Mouse (Mus musculus) limb, embryonic 14.5 days (tissue): Measurements from ENCODE around the gene Birc6. TPM values are rescaled to one million over a fixed set of nuclear protein-coding genes. Genes with fewer than 3 reads are reported as not detected.

Source experiments
- ATAC-seq: fragments of 200-750 bp; cut with Nextera tagmentation; 2 replicates; pipeline ENCODE4 v1.8.0; 2017; ENCODE audit warnings: low read depth, moderate number of reproducible peaks, moderate TSS enrichment; ENCODE audit not compliant: low FRiP score
- DNase-seq: peaks from one replicate; pipeline ENCODE4 v3.0.0-alpha.2; 2015; ENCODE audit warnings: low spot score
- H3K27ac ChIP-seq: fragments of 300-500 bp; sonication (generic); replicated peaks from 2 replicates; pipeline ENCODE4 v1.5.1; 2014; ENCODE audit warnings: low read depth, mild to moderate bottlenecking, low read length, moderate library complexity, mixed read lengths
- H3K27me3 ChIP-seq: fragments of 300-500 bp; sonication (generic); 2 replicates; pipeline ENCODE4 v1.6.1; 2014; ENCODE audit warnings: low read length, mixed read lengths; ENCODE audit not compliant: control insufficient read depth, insufficient read depth
- H3K36me3 ChIP-seq: fragments of 300-500 bp; sonication (generic); 2 replicates; pipeline ENCODE4 v1.6.1; 2014; ENCODE audit warnings: mild to moderate bottlenecking, low read length, moderate library complexity, mixed read lengths; ENCODE audit not compliant: control insufficient read depth, insufficient read depth
- H3K4me1 ChIP-seq: fragments of 300-500 bp; sonication (generic); 2 replicates; pipeline ENCODE4 v1.6.1; 2014; ENCODE audit warnings: antibody characterized with exemption, low read length, mixed read lengths; ENCODE audit not compliant: control insufficient read depth, insufficient read depth
- H3K4me2 ChIP-seq: fragments of 300-500 bp; sonication (generic); replicated peaks from 2 replicates; pipeline ENCODE4 v1.6.1; 2014; ENCODE audit warnings: low read depth, mild to moderate bottlenecking, low read length, moderate library complexity; ENCODE audit not compliant: severe bottlenecking
- H3K4me3 ChIP-seq: fragments of 300-500 bp; sonication (generic); replicated peaks from 2 replicates; pipeline ENCODE4 v1.5.1; 2014; ENCODE audit warnings: low read length
- H3K9ac ChIP-seq: fragments of 300-500 bp; sonication (generic); 2 replicates; pipeline ENCODE4 v1.6.1; 2014; ENCODE audit warnings: mild to moderate bottlenecking, low read depth, low read length, moderate library complexity; ENCODE audit not compliant: severe bottlenecking
- H3K9me3 ChIP-seq: fragments of 300-500 bp; sonication (generic); 2 replicates; pipeline ENCODE4 v1.6.1; 2016; ENCODE audit warnings: low read length; ENCODE audit not compliant: control insufficient read depth
- POLR2A ChIP-seq: fragments of 200-500 bp; IDR thresholded peaks from 2 replicates; pipeline ENCODE4 v1.8.0; 2012; ENCODE audit warnings: inconsistent platforms, mild to moderate bottlenecking, moderate library complexity, borderline replicate concordance; ENCODE audit not compliant: insufficient read depth, insufficient read length; ENCODE audit errors: extremely low read depth
- WGBS: fragments of 180-500 bp; shearing (Covaris S2); extraction: QIAGEN DNeasy Blood & Tissue Kit; methylation state at CpG from one replicate; pipeline ENCODE4 v1.1.7; 2014; 5-methylcytosine and 5-hydroxymethylcytosine counted together
- polyA plus RNA-seq, 2 experiments: library from polyadenylated mRNA; depleted of rRNA in 1 of 2; stranded (reverse) in 1 of 2; unstranded in 1 of 2; fragments of >200 nt; fragmentation: Nextera tagmentation in 1 of 2; extraction: Ambion mirVana in 1 of 2; gene quantifications; 2 replicates each; pipeline versions ENCODE4 v1.2.1 to v1.2.3; 2012 to 2014

Gene Birc6
- polyA plus RNA-seq, 2 experiments, result 87.3 to 96.5 TPM

DNA sequence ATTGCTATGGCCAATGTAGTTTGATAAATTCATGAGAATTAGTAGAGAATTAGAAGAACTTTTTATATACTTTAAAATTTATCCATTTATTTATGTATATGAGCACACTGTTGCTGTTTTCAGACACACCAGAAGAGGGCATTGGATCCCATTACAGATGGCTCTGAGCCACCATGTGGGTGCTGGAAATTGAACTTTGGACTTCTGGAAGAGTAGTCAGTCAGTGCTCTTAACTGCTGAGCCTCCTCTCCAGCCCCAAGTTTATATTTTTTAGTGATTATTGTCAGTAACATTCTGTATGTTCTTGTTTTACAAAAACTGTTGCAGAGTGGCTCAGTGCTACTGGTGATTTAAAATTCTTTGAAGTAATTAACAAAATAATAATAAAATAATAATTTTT, 36.1 kb downstream of the Birc6 start:
- H3K9ac ChIP-seq, result no peak overlapping the region
- DNase-seq (no peak), ATAC-seq (no peak)
- H3K4me2 ChIP-seq, result no peak overlapping the region
- H3K27ac ChIP-seq, result no peak overlapping the region
- H3K9me3 ChIP-seq, result no peaks in the 10 kb centered on the region
- peaks cover 61% of the 10 kb centered on the region for H3K36me3 ChIP-seq
- no peak overlapping the region for H3K4me3 ChIP-seq
- no peaks in the 10 kb centered on the region for H3K27me3 ChIP-seq
- no peaks in the 10 kb centered on the region for H3K4me1 ChIP-seq
- no peak for TF ChIP-seq POLR2A

DNA sequence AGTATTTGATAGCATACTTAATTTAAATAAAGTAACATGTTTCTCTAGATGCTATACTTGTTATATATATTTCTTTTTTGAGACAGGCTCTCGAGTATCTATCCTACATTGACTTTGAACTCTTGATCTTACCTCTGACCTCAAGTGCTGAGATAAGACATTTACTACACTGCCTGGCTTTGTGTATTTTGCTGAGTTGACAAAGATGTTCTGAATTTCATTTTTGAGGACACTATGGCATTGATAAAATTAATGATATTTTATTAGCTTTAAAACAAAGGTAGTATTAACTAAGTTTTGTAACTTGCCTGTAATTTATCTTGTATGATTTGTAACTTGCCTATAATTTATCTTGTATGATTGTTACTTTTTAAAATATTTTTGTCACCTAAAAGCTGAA, 41.1 kb downstream of the Birc6 start:
- H3K36me3 ChIP-seq, result peaks cover 36% of the 10 kb centered on the region
- no peak for TF ChIP-seq POLR2A

DNA sequence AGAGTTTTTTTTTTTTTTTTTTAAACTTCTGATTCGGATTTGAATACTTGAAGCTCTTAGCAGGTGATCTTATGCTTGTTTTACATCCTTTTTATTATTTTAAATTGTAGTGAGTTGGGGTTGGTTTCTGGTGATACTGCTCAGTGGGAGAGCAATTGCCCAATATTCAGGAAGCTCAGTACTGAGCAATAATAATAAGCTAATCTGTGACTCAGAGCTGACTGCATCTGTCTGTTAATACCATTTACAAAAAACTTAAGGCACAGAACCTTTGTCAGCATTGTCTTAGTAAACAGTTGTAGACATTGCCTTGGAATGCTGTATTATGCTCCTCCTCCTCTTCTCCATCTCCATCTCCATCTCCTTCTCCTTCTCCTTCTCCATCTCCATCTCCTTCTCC, 42.5 kb downstream of the Birc6 start:
- no peak overlapping the region for H3K4me2 ChIP-seq
- H3K4me1 ChIP-seq, result no peaks in the 10 kb centered on the region
- H3K36me3 ChIP-seq, result peaks cover 33% of the 10 kb centered on the region
- ATAC-seq (no peak), DNase-seq (no peak)
- H3K27ac ChIP-seq, result no peak overlapping the region
- H3K9me3 ChIP-seq, result no peaks in the 10 kb centered on the region
- WGBS, result 76% methylated on average over 1 of the region's 1 CpGs
- no peak for TF ChIP-seq POLR2A
- H3K9ac ChIP-seq, result no peak overlapping the region
- H3K27me3 ChIP-seq, result no peaks in the 10 kb centered on the region
- no peak overlapping the region for H3K4me3 ChIP-seq

More for the DNA sequence above, 41.1 kb downstream of the Birc6 start:
- 88% methylated on average over 1 of the region's 1 CpGs for WGBS
- Histone ChIP-seq H3K9me3 (no peaks in the 10 kb centered on the region), H3K4me2 (no peak overlapping the region), H3K27ac (no peak overlapping the region), H3K27me3 (no peaks in the 10 kb centered on the region), H3K4me1 (no peaks in the 10 kb centered on the region), H3K9ac (no peak overlapping the region), H3K4me3 (no peak overlapping the region)
- DNase-seq (no peak), ATAC-seq (no peak)

GRCm38 (mm10) chr17:74577173-74577572, 49.1 kb downstream of the Birc6 start:
- peaks cover 37% of the 10 kb centered on the region for H3K36me3 ChIP-seq
- TF ChIP-seq POLR2A, result no peak
- H3K9ac ChIP-seq, result no peak overlapping the region
- DNase-seq, result no peak
- no peak overlapping the region for H3K4me3 ChIP-seq
- no peak overlapping the region for H3K27ac ChIP-seq
- H3K4me1 ChIP-seq, result no peaks in the 10 kb centered on the region
- no peak overlapping the region for H3K4me2 ChIP-seq
- ATAC-seq, result no peak; the same call in 1 of the 2 replicates
- no peaks in the 10 kb centered on the region for H3K9me3 ChIP-seq
- 50% methylated on average over 5 of the region's 5 CpGs for WGBS
- H3K27me3 ChIP-seq, result no peaks in the 10 kb centered on the region

GRCm38 (mm10) chr17:74579586-74579985, 51.5 kb downstream of the Birc6 start:
- no peak overlapping the region for H3K27ac ChIP-seq
- no peaks in the 10 kb centered on the region for H3K9me3 ChIP-seq
- H3K4me3 ChIP-seq, result no peak overlapping the region
- H3K4me1 ChIP-seq, result no peaks in the 10 kb centered on the region
- no peak for TF ChIP-seq POLR2A
- 90% methylated on average over 7 of the region's 7 CpGs for WGBS
- ATAC-seq (no peak), DNase-seq (no peak)
- H3K4me2 ChIP-seq, result no peak overlapping the region
- H3K9ac ChIP-seq, result no peak overlapping the region
- no peaks in the 10 kb centered on the region for H3K27me3 ChIP-seq
- H3K36me3 ChIP-seq, result peaks cover 40% of the 10 kb centered on the region

DNA sequence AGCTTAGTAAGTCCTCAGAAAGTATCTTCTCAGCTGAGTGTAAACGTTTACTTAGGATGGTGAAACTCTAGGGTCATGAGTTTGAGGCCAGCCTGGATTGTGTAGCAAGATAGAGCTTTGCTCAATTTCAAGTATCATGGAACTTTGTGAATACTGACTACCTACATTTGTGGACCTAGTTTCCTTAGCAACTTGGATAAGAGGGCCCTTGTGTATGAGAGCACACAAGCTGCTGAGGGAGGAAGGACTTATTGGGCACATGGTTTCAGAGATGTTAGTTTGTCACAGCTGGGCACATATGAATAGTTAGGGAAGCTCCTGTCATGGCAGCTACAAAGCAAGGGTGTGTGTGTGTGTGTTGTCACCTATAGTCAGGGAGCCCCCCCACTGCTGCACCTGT, 52.6 kb downstream of the Birc6 start:
- Histone ChIP-seq H3K9me3 (no peaks in the 10 kb centered on the region), H3K4me3 (no peak overlapping the region), H3K4me1 (no peaks in the 10 kb centered on the region), H3K4me2 (no peak overlapping the region), H3K36me3 (peaks cover 43% of the 10 kb centered on the region), H3K27me3 (no peaks in the 10 kb centered on the region), H3K27ac (no peak overlapping the region), H3K9ac (no peak overlapping the region)
- ATAC-seq (no peak), DNase-seq (no peak)
- TF ChIP-seq POLR2A, result no peak
- 81% methylated on average over 1 of the region's 1 CpGs for WGBS
